Mouse (Mus musculus): Measurements from ENCODE around the gene Pogk. TPM values are rescaled to one million over a fixed set of nuclear protein-coding genes. Genes with fewer than 3 reads are reported as not detected.

The Pogk gene
- total and polyA plus RNA-seq, 3 experiments: 11.5 to 14.1 TPM; not detected in 1

DNA sequence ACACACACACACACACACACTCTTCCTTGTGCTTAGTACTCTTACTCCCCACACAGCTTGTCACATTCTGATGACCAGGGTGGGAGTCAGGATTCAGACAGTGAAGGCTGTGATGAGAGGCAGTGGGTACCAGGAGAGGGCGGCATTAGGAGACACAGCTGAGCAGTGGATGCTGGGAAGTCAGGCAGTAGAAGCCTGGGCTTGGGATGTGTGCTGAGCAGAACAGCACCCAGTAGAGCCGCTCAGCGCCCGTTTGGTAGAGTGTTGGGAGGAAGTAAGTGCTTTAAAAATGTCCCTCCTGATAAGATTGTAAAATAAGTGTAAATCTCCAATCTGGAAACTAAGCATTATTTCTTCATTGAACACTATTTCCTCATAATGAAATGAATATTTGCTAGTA is 27.0 kb downstream of the Pogk start:
- Histone ChIP-seq H3K9ac (ENCODE audit: control insufficient read depth, low read depth, low read length, poor library complexity, severe bottlenecking) (no peak overlapping the region), H3K27me3 (ENCODE audit: control insufficient read depth in 1 of 2, insufficient read depth in 2 of 2, low read length in 2 of 2) (no peaks in the 10 kb centered on the region), H3K9me3 (replicated peaks; ENCODE audit: insufficient read depth, low read length) (no peaks in the 10 kb centered on the region), H3K36me3 (ENCODE audit: control insufficient read depth in 1 of 2, insufficient read depth in 2 of 2, low read length in 2 of 2) (peaks cover 3 to 13% of the 10 kb centered on the region in 2 experiments), H3K27ac (ENCODE audit: control insufficient read depth, low read depth, low read length) (no peak overlapping the region), H3K4me1 (ENCODE audit: control insufficient read depth in 1 of 2, insufficient read depth in 2 of 2, low read length in 2 of 2) (peaks cover 2 to 18% of the 10 kb centered on the region in 2 experiments), H3K4me3 (ENCODE audit: control insufficient read depth in 1 of 2, insufficient read depth in 1 of 2, low read depth in 2 of 2, low read length in 2 of 2) (no peak overlapping the region), H3K79me2 (ENCODE audit: control insufficient read depth, insufficient read depth, low read length, poor library complexity) (peaks cover 20% of the 10 kb centered on the region)
- no peak for TF ChIP-seq NRF1 (IDR thresholded peaks at IDR 0.05; ENCODE audit: insufficient read depth, low read depth, low read length, poor library complexity, severe bottlenecking)
- TF ChIP-seq TAL1 (IDR thresholded peaks at IDR 0.05; ENCODE audit: low read length): no peak
- no peak for TF ChIP-seq SIN3A (IDR thresholded peaks at IDR 0.05; ENCODE audit: low read length)
- TF ChIP-seq TBP (IDR thresholded peaks at IDR 0.05; ENCODE audit: low read depth, low read length): no peak
- TF ChIP-seq GABPA (IDR thresholded peaks at IDR 0.05; ENCODE audit: low read depth, low read length): no peak
- TF ChIP-seq TCF12 (IDR thresholded peaks at IDR 0.05; ENCODE audit: low read depth, low read length): no peak
- DNase-seq (ENCODE audit: low read depth, low spot score): no peak

DNA sequence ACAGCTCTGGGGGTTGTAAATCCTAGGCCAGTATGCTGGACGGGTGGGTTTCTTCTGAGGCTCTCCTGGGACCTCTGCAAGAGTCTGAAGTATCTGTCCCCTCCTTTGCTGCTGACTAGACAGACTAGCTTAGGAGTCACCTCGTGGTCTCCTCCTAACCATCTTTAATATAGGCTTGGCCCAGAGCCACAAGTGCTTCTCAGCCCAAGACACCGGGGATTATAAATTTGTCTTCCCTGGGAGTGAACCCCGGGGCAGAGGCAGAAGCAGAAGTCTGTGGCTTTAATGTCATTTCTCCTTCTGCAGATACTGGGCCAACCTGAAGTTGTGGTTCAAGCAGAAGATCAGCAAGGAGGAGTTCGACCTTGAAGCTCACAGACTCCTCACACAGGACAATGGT is 27.8 kb downstream of the Pogk start:
- DNase-seq (ENCODE audit: low read depth, low spot score): peak; percentile 65
- Histone ChIP-seq H3K27ac (ENCODE audit: control insufficient read depth, low read depth, low read length) (no peak overlapping the region), H3K27me3 (ENCODE audit: control insufficient read depth in 1 of 2, insufficient read depth in 2 of 2, low read length in 2 of 2) (no peaks in the 10 kb centered on the region), H3K36me3 (ENCODE audit: control insufficient read depth in 1 of 2, insufficient read depth in 2 of 2, low read length in 2 of 2) (peaks cover 3 to 13% of the 10 kb centered on the region in 2 experiments), H3K4me1 (ENCODE audit: control insufficient read depth in 1 of 2, insufficient read depth in 2 of 2, low read length in 2 of 2) (peaks cover 2 to 18% of the 10 kb centered on the region in 2 experiments), H3K4me3 (ENCODE audit: control insufficient read depth in 1 of 2, insufficient read depth in 1 of 2, low read depth in 2 of 2, low read length in 2 of 2) (no peak overlapping the region), H3K79me2 (ENCODE audit: control insufficient read depth, insufficient read depth, low read length, poor library complexity) (peaks cover 20% of the 10 kb centered on the region), H3K9ac (ENCODE audit: control insufficient read depth, low read depth, low read length, poor library complexity, severe bottlenecking) (no peak overlapping the region), H3K9me3 (replicated peaks; ENCODE audit: insufficient read depth, low read length) (no peaks in the 10 kb centered on the region)
- TF ChIP-seq MAX (IDR thresholded peaks at IDR 0.05; ENCODE audit: low read length) (0 out of 2 replicates have a peak, but pooled peaks have one; percentile 12), MXI1 (IDR thresholded peaks at IDR 0.05; ENCODE audit: low read depth, low read length) (no peak), NRF1 (IDR thresholded peaks at IDR 0.05; ENCODE audit: insufficient read depth, low read depth, low read length, poor library complexity, severe bottlenecking) (no peak), TBP (IDR thresholded peaks at IDR 0.05; ENCODE audit: low read depth, low read length) (peak; percentile 30; the same call in 1 of the 2 replicates), ETS1 (IDR thresholded peaks at IDR 0.05; ENCODE audit: low read depth, low read length) (0 out of 2 replicates have a peak, but pooled peaks have one; percentile 7), BHLHE40 (IDR thresholded peaks at IDR 0.05; ENCODE audit: borderline replicate concordance, low read depth, low read length) (no peak)

DNA sequence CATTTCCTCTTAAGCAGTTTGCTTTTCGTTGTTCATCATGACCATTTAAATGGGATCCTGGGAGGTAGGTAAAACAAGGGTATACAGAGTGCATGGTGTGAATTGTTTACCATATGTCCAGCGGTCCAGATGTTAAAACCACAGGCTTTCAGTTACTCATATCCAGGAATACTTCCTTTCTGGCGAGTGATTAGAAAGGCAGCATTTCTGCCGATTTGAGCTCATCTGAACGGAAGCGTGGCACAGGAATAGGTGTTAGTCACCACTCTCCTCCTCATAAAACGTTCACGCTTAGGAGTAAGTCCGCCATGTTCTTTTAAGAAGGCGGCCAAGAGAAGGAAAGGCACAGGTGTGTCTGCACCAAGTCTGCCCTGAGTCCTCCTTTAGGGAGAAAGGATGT is 28.3 kb downstream of the Pogk start:
- TF ChIP-seq CTCF (IDR thresholded peaks at IDR 0.05 in 2 of 3, conservative IDR thresholded peaks at IDR 0.05 in 1 of 3; ENCODE audit: control insufficient read depth in 1 of 3, insufficient read depth in 1 of 3, low read depth in 2 of 3, low read length in 3 of 3, poor library complexity in 1 of 3, severe bottlenecking in 1 of 3) (no peak), MAX (IDR thresholded peaks at IDR 0.05; ENCODE audit: low read length) (no peak), MAZ (IDR thresholded peaks at IDR 0.05; ENCODE audit: low read depth, low read length) (no peak), MEF2A (IDR thresholded peaks at IDR 0.05; ENCODE audit: extremely low read depth, insufficient replicate concordance, low read depth, low read length, poor library complexity, severe bottlenecking) (no peak), RAD21 (IDR thresholded peaks at IDR 0.05; ENCODE audit: low read depth, low read length) (no peak), USF2 (IDR thresholded peaks at IDR 0.05; ENCODE audit: borderline replicate concordance in 1 of 2, insufficient read depth in 1 of 2, low read depth in 1 of 2, low read length in 2 of 2) (no peak)
- Histone ChIP-seq H3K9me3 (replicated peaks; ENCODE audit: insufficient read depth, low read length) (no peaks in the 10 kb centered on the region), H3K27ac (ENCODE audit: control insufficient read depth, low read depth, low read length) (no peak overlapping the region), H3K4me1 (ENCODE audit: control insufficient read depth in 1 of 2, insufficient read depth in 2 of 2, low read length in 2 of 2) (peaks cover 2 to 18% of the 10 kb centered on the region in 2 experiments), H3K9ac (ENCODE audit: control insufficient read depth, low read depth, low read length, poor library complexity, severe bottlenecking) (no peak overlapping the region), H3K79me2 (ENCODE audit: control insufficient read depth, insufficient read depth, low read length, poor library complexity) (peaks cover 20% of the 10 kb centered on the region), H3K27me3 (ENCODE audit: control insufficient read depth in 1 of 2, insufficient read depth in 2 of 2, low read length in 2 of 2) (no peaks in the 10 kb centered on the region), H3K36me3 (ENCODE audit: control insufficient read depth in 1 of 2, insufficient read depth in 2 of 2, low read length in 2 of 2) (peaks cover 0 to 13% of the 10 kb centered on the region in 2 experiments), H3K4me3 (ENCODE audit: control insufficient read depth in 1 of 2, insufficient read depth in 1 of 2, low read depth in 2 of 2, low read length in 2 of 2) (no peak overlapping the region)
- no peak for DNase-seq (ENCODE audit: low read depth, low spot score)
